Mouse (Mus musculus): Measurements from ENCODE around the gene Rac1. TPM values are rescaled to one million over a fixed set of nuclear protein-coding genes. Genes with fewer than 3 reads are reported as not detected.
A peak's percentile ranks its signal among the peaks of the same experiment; 100 is the strongest.

Rac1 gene
- polyA plus RNA-seq, 1 experiment from 2014 or later: 463 TPM

DNA sequence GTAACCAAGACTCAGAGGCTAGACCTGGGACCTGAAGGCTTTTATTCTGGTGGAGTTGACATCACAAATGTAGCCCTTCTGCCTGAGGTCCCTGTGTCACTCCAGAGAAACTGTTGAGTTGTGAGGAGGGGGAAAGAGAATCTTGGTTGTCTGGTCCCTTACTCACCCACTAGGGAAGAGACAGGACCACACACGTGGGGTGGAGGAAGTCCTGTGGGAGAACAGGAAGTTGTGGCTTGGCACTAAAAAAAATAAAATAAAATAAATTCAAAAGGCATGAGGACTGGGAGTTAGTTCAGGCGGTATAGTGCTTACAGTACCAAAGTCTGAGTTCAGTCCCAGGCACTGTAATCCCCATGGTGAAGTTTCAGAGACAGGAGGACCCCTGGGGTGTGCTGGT, 9.2 kb upstream of the Rac1 start:
- Histone ChIP-seq H3K4me3 (replicated peaks; ENCODE audit: low read depth, low read length) (no peak overlapping the region), H3K36me3 (ENCODE audit: control insufficient read depth, insufficient read depth, low read length) (no peaks in the 10 kb centered on the region), H3K27ac (replicated peaks; ENCODE audit: low read depth, low read length) (no peak overlapping the region), H3K9me3 (ENCODE audit: control insufficient read depth, low read length) (no peaks in the 10 kb centered on the region), H3K4me1 (ENCODE audit: control insufficient read depth, insufficient read depth, low read length) (no peaks in the 10 kb centered on the region), H3K4me2 (ENCODE audit: low read length) (no peak overlapping the region), H3K9ac (replicated peaks; ENCODE audit: low read length) (no peak overlapping the region), H3K27me3 (ENCODE audit: control insufficient read depth, insufficient read depth, low read length) (no peaks in the 10 kb centered on the region)
- ATAC-seq (ENCODE audit: low FRiP score, low TSS enrichment) (no peak), DNase-seq (no peak)
- 53% methylated on average over 2 of the region's 2 CpGs for WGBS

DNA sequence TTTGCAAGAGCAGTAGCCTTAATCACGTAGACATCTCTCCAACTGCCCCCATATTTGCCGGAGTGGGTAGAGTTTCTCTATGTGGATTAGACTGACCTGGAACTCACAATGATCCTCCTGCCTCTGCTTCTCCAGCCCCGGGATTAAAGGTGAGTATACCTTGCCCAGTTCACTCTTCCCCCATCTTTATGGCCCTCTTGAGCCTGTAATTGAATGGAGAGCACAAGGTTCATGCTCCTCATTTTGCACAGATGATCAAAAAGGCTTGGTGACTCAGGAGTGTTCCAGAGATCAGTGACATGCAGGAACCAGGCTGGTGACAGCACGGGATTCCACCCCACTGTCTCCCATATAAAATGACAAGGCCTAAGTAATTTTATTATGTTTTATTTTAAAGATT, 7.1 kb upstream of the Rac1 start:
- 92% methylated on average over 4 of the region's 4 CpGs for WGBS
- H3K4me1 ChIP-seq (ENCODE audit: control insufficient read depth, insufficient read depth, low read length): no peaks in the 10 kb centered on the region
- H3K9ac ChIP-seq (replicated peaks; ENCODE audit: low read length): no peak overlapping the region
- no peak overlapping the region for H3K27ac ChIP-seq (replicated peaks; ENCODE audit: low read depth, low read length)
- ATAC-seq (ENCODE audit: low FRiP score, low TSS enrichment) (no peak), DNase-seq (no peak)
- H3K4me2 ChIP-seq (ENCODE audit: low read length): no peak overlapping the region
- no peaks in the 10 kb centered on the region for H3K36me3 ChIP-seq (ENCODE audit: control insufficient read depth, insufficient read depth, low read length)
- H3K27me3 ChIP-seq (ENCODE audit: control insufficient read depth, insufficient read depth, low read length): no peaks in the 10 kb centered on the region
- H3K9me3 ChIP-seq (ENCODE audit: control insufficient read depth, low read length): no peaks in the 10 kb centered on the region
- H3K4me3 ChIP-seq (replicated peaks; ENCODE audit: low read depth, low read length): no peak overlapping the region

DNA sequence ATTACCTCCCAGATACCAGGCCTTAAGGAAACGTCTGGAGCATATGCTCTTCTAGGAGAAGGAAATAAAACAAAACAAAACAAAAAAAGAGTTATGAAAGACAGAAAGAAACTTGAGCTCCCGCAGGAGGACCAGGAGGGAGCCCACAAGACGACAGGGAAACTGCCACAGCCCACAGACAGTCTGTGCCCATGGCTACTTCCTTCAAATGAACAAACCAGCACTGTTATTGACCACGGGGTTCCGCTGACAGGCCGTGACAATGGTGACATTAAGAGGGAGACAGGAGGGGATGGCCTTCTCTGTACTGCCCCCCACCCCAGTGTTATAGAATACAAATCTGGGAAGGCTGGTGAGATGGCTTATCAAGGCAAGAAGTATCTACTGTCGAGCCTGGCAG, 2.9 kb upstream of the Rac1 start:
- H3K9me3 ChIP-seq (ENCODE audit: control insufficient read depth, low read length): no peaks in the 10 kb centered on the region
- H3K4me1 ChIP-seq (ENCODE audit: control insufficient read depth, insufficient read depth, low read length): peaks cover 17% of the 10 kb centered on the region
- H3K36me3 ChIP-seq (ENCODE audit: control insufficient read depth, insufficient read depth, low read length): no peaks in the 10 kb centered on the region
- no peak for ATAC-seq (ENCODE audit: low FRiP score, low TSS enrichment)
- H3K4me2 ChIP-seq (ENCODE audit: low read length): no peak overlapping the region
- no peak overlapping the region for H3K4me3 ChIP-seq (replicated peaks; ENCODE audit: low read depth, low read length)
- H3K27ac ChIP-seq (replicated peaks; ENCODE audit: low read depth, low read length): no peak overlapping the region
- DNase-seq: no peak
- no peak overlapping the region for H3K9ac ChIP-seq (replicated peaks; ENCODE audit: low read length)
- WGBS: 65% methylated on average over 7 of the region's 7 CpGs
- no peaks in the 10 kb centered on the region for H3K27me3 ChIP-seq (ENCODE audit: control insufficient read depth, insufficient read depth, low read length)

DNA sequence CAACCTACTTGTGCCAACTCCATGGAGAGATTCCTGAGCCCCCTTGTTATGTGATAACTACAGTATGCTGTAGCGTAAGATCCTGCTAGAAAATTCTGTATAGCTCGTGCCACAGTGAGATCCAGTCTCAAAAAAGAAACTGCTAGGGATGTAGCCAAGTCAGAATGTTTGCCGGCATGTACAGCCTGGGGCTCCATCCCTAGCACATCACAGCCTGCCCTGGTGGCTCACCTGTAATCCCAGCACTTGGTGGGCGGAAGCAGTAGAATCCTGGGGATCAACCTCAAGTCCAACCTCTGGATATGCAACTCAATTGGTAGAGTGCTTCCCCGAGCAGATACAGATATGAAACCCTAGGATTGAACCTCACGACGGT, 460 bp upstream of the Rac1 start:
- 16% methylated on average over 7 of the region's 7 CpGs for WGBS
- Histone ChIP-seq H3K9ac (replicated peaks; ENCODE audit: low read length) (peak overlapping the region; percentile 95), H3K4me2 (ENCODE audit: low read length) (peak overlapping the region; percentile 96), H3K4me3 (replicated peaks; ENCODE audit: low read depth, low read length) (peak overlapping the region; percentile 98), H3K27ac (replicated peaks; ENCODE audit: low read depth, low read length) (peak overlapping the region; percentile 95), H3K27me3 (ENCODE audit: control insufficient read depth, insufficient read depth, low read length) (no peaks in the 10 kb centered on the region), H3K9me3 (ENCODE audit: control insufficient read depth, low read length) (no peaks in the 10 kb centered on the region), H3K4me1 (ENCODE audit: control insufficient read depth, insufficient read depth, low read length) (peaks cover 26% of the 10 kb centered on the region), H3K36me3 (ENCODE audit: control insufficient read depth, insufficient read depth, low read length) (no peaks in the 10 kb centered on the region)
- peak; percentile 38 for ATAC-seq (ENCODE audit: low FRiP score, low TSS enrichment)
- no peak for DNase-seq

DNA sequence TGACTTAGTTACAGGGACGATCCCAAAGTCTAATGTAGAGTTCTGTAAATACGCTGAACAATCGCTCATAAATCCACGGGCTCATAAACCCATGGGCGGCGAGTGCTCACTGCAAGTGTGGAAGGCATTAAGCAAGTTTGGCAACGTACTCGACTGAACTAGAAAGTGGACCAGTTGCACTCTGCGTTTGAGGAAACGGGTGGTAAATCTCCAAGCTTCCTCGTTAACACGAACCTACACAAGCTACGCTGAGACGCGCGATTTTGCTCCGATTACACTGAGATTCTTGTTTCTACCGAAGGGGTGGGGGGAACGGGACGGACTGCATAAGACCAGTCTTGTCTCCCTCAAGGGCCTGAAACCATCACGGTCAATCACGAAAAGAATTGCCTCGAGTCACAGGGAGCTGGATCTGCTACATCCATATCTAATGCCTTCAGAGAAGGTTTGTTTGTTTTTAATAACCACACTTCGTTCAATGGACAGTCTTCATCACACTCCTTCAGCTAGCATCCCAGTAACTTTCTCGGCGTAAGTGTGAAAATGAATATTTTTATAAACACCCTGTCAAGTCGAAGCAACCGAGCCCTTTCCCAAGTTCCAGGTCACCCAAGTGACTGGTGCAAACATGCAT, 1.0 kb downstream of the Rac1 start:
- peak overlapping the region; percentile 98 for H3K4me3 ChIP-seq (replicated peaks; ENCODE audit: low read depth, low read length)
- H3K4me2 ChIP-seq (ENCODE audit: low read length): peak overlapping the region; percentile 96
- no peaks in the 10 kb centered on the region for H3K27me3 ChIP-seq (ENCODE audit: control insufficient read depth, insufficient read depth, low read length)
- no peaks in the 10 kb centered on the region for H3K36me3 ChIP-seq (ENCODE audit: control insufficient read depth, insufficient read depth, low read length)
- no peaks in the 10 kb centered on the region for H3K9me3 ChIP-seq (ENCODE audit: control insufficient read depth, low read length)
- H3K4me1 ChIP-seq (ENCODE audit: control insufficient read depth, insufficient read depth, low read length): peaks cover 26% of the 10 kb centered on the region
- peak overlapping the region; percentile 95 for H3K27ac ChIP-seq (replicated peaks; ENCODE audit: low read depth, low read length)
- WGBS: 13% methylated on average over 28 of the region's 28 CpGs
- ATAC-seq (ENCODE audit: low FRiP score, low TSS enrichment) (no peak), DNase-seq (peak; percentile 41)
- peak overlapping the region; percentile 95 for H3K9ac ChIP-seq (replicated peaks; ENCODE audit: low read length)

DNA sequence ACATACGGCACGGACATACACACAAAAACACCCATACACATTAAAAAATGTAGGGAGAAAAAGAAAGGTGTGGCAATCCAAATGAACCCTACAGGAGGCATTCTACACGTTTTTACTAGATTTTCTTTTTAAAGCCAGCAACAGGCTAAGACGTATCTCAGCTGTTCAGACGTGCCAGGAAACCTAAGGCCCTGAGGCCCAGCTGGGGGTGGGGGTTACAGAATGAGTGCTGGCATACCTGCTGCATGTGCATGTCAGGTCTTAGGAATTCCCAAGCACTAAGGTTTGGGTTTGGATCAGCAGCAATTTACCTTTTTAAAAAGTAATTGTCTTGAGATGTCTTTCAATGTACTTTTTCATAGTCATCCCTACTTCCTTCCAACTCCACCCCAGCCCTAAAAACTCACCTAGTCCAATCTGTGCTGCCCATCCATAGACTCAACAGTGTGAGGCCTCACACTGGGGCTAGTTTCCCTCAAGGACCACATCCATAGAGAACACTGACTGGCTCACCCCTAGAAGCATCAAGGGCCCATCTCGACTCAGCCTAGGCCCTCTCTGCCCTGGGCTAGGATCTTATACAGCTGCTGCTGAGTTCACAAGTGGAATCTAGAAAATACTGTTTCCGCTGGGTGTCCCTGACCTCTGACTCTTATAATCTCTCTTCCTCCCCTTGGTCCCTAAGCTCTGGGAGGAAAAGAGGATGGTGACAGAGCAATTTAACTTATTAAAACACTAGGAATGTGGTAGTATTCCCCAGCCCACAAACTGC, 2.2 kb downstream of the Rac1 start:
- peaks cover 26% of the 10 kb centered on the region for H3K4me1 ChIP-seq (ENCODE audit: control insufficient read depth, insufficient read depth, low read length)
- no peak overlapping the region for H3K9ac ChIP-seq (replicated peaks; ENCODE audit: low read length)
- 74% methylated on average over 7 of the region's 7 CpGs for WGBS
- H3K4me3 ChIP-seq (replicated peaks; ENCODE audit: low read depth, low read length): peak overlapping the region; percentile 10; the same call in 1 of the 2 replicates
- H3K9me3 ChIP-seq (ENCODE audit: control insufficient read depth, low read length): no peaks in the 10 kb centered on the region
- no peaks in the 10 kb centered on the region for H3K27me3 ChIP-seq (ENCODE audit: control insufficient read depth, insufficient read depth, low read length)
- H3K27ac ChIP-seq (replicated peaks; ENCODE audit: low read depth, low read length): no peak overlapping the region
- ATAC-seq (ENCODE audit: low FRiP score, low TSS enrichment) (no peak), DNase-seq (no peak)
- H3K4me2 ChIP-seq (ENCODE audit: low read length): peak overlapping the region; percentile 96
- H3K36me3 ChIP-seq (ENCODE audit: control insufficient read depth, insufficient read depth, low read length): no peaks in the 10 kb centered on the region

DNA sequence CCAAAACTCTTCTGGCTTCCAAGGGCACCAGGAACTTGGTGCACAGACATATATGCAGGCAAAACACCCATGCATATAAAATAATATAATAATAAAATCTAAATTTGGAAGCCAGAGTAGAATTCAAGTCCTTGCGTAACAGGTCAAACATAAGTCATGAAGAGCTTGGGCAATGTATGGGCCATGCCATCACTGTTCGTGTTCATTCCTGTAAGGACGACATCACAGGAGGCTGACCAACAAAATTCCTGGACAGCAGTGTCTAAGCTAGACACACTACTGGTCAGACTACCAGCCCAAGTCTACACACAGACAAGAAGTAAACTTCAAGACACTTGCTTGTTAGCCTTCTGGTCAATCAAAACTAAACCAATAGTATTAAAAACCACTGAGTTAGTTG, 5.0 kb downstream of the Rac1 start:
- H3K4me2 ChIP-seq (ENCODE audit: low read length): no peak overlapping the region
- no peak overlapping the region for H3K27ac ChIP-seq (replicated peaks; ENCODE audit: low read depth, low read length)
- no peaks in the 10 kb centered on the region for H3K9me3 ChIP-seq (ENCODE audit: control insufficient read depth, low read length)
- WGBS: 95% methylated on average over 3 of the region's 3 CpGs
- ATAC-seq (ENCODE audit: low FRiP score, low TSS enrichment) (no peak), DNase-seq (no peak)
- no peak overlapping the region for H3K4me3 ChIP-seq (replicated peaks; ENCODE audit: low read depth, low read length)
- no peaks in the 10 kb centered on the region for H3K27me3 ChIP-seq (ENCODE audit: control insufficient read depth, insufficient read depth, low read length)
- H3K9ac ChIP-seq (replicated peaks; ENCODE audit: low read length): no peak overlapping the region
- no peaks in the 10 kb centered on the region for H3K36me3 ChIP-seq (ENCODE audit: control insufficient read depth, insufficient read depth, low read length)
- H3K4me1 ChIP-seq (ENCODE audit: control insufficient read depth, insufficient read depth, low read length): peaks cover 22% of the 10 kb centered on the region

DNA sequence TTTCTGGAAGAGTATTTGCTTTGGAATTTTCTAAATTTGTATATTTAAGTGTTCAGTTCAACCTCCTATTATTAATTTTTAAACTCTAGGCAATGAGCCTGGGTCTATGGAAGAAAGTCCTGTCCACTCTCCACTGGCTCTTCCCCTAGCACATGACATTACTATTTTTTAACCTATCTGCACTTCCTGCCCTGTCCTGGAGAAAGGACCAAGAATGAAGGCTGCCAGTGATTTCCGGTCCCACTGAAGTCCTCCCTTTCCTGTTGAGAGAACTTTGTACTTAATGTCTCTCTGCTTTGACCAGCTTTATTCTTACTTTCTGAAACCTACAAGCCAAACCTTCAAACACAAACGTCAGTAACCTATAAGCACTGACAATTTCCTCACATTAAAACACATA, 7.4 kb downstream of the Rac1 start:
- no peak overlapping the region for H3K27ac ChIP-seq (replicated peaks; ENCODE audit: low read depth, low read length)
- DNase-seq: no peak
- H3K4me2 ChIP-seq (ENCODE audit: low read length): no peak overlapping the region
- H3K27me3 ChIP-seq (ENCODE audit: control insufficient read depth, insufficient read depth, low read length): no peaks in the 10 kb centered on the region
- H3K9me3 ChIP-seq (ENCODE audit: control insufficient read depth, low read length): no peaks in the 10 kb centered on the region
- H3K9ac ChIP-seq (replicated peaks; ENCODE audit: low read length): no peak overlapping the region
- H3K4me3 ChIP-seq (replicated peaks; ENCODE audit: low read depth, low read length): no peak overlapping the region
- H3K4me1 ChIP-seq (ENCODE audit: control insufficient read depth, insufficient read depth, low read length): peaks cover 6% of the 10 kb centered on the region
- WGBS: 92% methylated on average over 2 of the region's 2 CpGs
- no peak for ATAC-seq (ENCODE audit: low FRiP score, low TSS enrichment)
- H3K36me3 ChIP-seq (ENCODE audit: control insufficient read depth, insufficient read depth, low read length): peaks cover 14% of the 10 kb centered on the region

DNA sequence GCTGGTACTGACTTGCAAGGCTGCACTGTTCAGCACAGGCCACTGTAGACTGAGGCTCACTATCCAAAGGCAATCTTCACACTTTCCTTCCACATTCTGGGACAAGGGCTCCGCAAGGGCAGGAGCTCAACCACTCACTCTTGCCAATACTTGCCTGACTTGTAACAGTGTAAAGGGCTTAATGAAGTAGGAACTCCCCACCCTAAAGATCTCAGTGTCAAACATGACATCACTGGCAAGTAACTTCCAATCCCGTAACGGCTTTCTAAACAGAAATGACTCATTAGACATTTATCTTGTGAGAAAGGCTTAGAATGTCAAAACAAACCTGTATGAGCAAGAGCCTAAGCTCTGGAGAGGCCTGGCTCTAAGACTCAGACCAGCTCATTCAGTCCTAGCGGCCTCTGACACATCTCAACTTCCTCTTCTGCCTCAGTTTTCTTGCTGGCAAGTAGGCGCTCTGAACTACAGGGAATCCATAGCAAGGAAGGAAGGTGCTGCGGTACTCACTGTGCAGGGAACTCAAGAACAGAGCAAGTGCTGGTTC, 9.7 kb downstream of the Rac1 start:
- ATAC-seq (ENCODE audit: low FRiP score, low TSS enrichment): no peak

More for the DNA sequence above, 9.7 kb downstream of the Rac1 start:
- no peak overlapping the region for H3K27ac ChIP-seq (replicated peaks; ENCODE audit: low read depth, low read length)
- peaks cover 37% of the 10 kb centered on the region for H3K36me3 ChIP-seq (ENCODE audit: control insufficient read depth, insufficient read depth, low read length)
- no peak overlapping the region for H3K4me2 ChIP-seq (ENCODE audit: low read length)
- H3K9me3 ChIP-seq (ENCODE audit: control insufficient read depth, low read length): no peaks in the 10 kb centered on the region
- no peaks in the 10 kb centered on the region for H3K27me3 ChIP-seq (ENCODE audit: control insufficient read depth, insufficient read depth, low read length)
- no peak for DNase-seq
- no peak overlapping the region for H3K4me3 ChIP-seq (replicated peaks; ENCODE audit: low read depth, low read length)
- WGBS: 92% methylated on average over 6 of the region's 6 CpGs
- no peaks in the 10 kb centered on the region for H3K4me1 ChIP-seq (ENCODE audit: control insufficient read depth, insufficient read depth, low read length)
- no peak overlapping the region for H3K9ac ChIP-seq (replicated peaks; ENCODE audit: low read length)

All from midbrain, embryonic 14.5 days (tissue).